Mouse (Mus musculus) CD4-positive, CD25-positive, alpha-beta regulatory T cell, adult 2 months (primary cell): ENCODE results near the gene Ctsf.

ENCODE experiments used
- DNase-seq: peaks from one replicate; pipeline ENCODE4 v3.0.0-alpha.2; 2012; ENCODE audit warnings: low read depth, low spot score

Ctsf gene

GRCm38 (mm10) chr19:4854552-4855469 lies at the start of gene Ctsf:
Gene Ctsf, plus strand, starts transcription at chr19:4855130.
- DNase-seq: peak; percentile 38

- no peak for DNase-seq
Measured at GRCm38 (mm10) chr19:4810309-4810708, 44.6 kb upstream of the Ctsf start.

- no peak for DNase-seq
Measured at GRCm38 (mm10) chr19:4810746-4811062, 44.2 kb upstream of the Ctsf start.

- peak; percentile 97 for DNase-seq
Measured at GRCm38 (mm10) chr19:4811063-4811908, 43.6 kb upstream of the Ctsf start, which contains the start of the genes Gm21992 and Rbm14. Gene Gm21992, minus strand, starts transcription at chr19:4811612. Gene Rbm14, minus strand, starts transcription at chr19:4811634.

GRCm38 (mm10) chr19:4811909-4812242 lies 43.1 kb upstream of the Ctsf start:
- DNase-seq: no peak

GRCm38 (mm10) chr19:4812334-4812949 lies 42.5 kb upstream of the Ctsf start:
- peak; percentile 57 for DNase-seq

- peak; percentile 65 for DNase-seq
Measured at GRCm38 (mm10) chr19:4813015-4813414, 41.9 kb upstream of the Ctsf start.

- no peak for DNase-seq
Measured at GRCm38 (mm10) chr19:4817182-4817835, 37.6 kb upstream of the Ctsf start.

GRCm38 (mm10) chr19:4820678-4821303 lies 34.1 kb upstream of the Ctsf start:
- DNase-seq: peak; percentile 22

- DNase-seq: no peak
Measured at GRCm38 (mm10) chr19:4828444-4829114, 26.4 kb upstream of the Ctsf start.

- no peak for DNase-seq
Measured at GRCm38 (mm10) chr19:4829156-4829555, 25.8 kb upstream of the Ctsf start.

- no peak for DNase-seq
Measured at GRCm38 (mm10) chr19:4833977-4834376, 21.0 kb upstream of the Ctsf start.

- DNase-seq: no peak
Measured at GRCm38 (mm10) chr19:4836096-4836495, 18.8 kb upstream of the Ctsf start.

- DNase-seq: no peak
Measured at GRCm38 (mm10) chr19:4837049-4837448, 17.9 kb upstream of the Ctsf start.

- no peak for DNase-seq
Measured at GRCm38 (mm10) chr19:4838526-4839140, 16.3 kb upstream of the Ctsf start.

GRCm38 (mm10) chr19:4839149-4839548 lies 15.8 kb upstream of the Ctsf start, which contains the start of the genes Ccs and Ccdc87:
Gene Ccs, minus strand, starts transcription at chr19:4839332.
Gene Ccdc87, plus strand, starts transcription at chr19:4839366.
- DNase-seq: peak; percentile 98

GRCm38 (mm10) chr19:4840848-4841247 lies 14.1 kb upstream of the Ctsf start:
- DNase-seq: no peak

GRCm38 (mm10) chr19:4842611-4843010 lies 12.3 kb upstream of the Ctsf start:
- DNase-seq: peak; percentile 51

- DNase-seq: no peak
Measured at GRCm38 (mm10) chr19:4845846-4846245, 9.1 kb upstream of the Ctsf start.

GRCm38 (mm10) chr19:4847490-4847889 lies 7.4 kb upstream of the Ctsf start:
- DNase-seq: peak; percentile 82
